Mouse (Mus musculus) MEL (cell line): ENCODE data around the gene Gm2042. TPM values are rescaled to one million over a fixed set of nuclear protein-coding genes. Genes with fewer than 3 reads are reported as not detected.
"Not testable (repeated sequence)": the region's sequence is repeated elsewhere in the genome, so short reads cannot be mapped to it uniquely, and the experiment has no call there.

Experiments used
- DNase-seq: peaks from one replicate; pipeline ENCODE4 v3.0.0; 2011; ENCODE audit warnings: low read depth, low spot score
- H3K27ac ChIP-seq: 2 replicates; pipeline ENCODE4 v1.5.1; 2012; ENCODE audit warnings: low read depth, mild to moderate bottlenecking, control low read depth, low read length, moderate library complexity; ENCODE audit not compliant: control insufficient read depth
- H3K27me3 ChIP-seq, 2 experiments: fragments of 150-350 bp in 1 of 2; sonication (generic) in 1 of 2; 2 replicates each; pipeline ENCODE4 v1.6.1; 2012; ENCODE audit warnings: low read length in 2 of 2, mild to moderate bottlenecking in 2 of 2, improper control_type of control experiment in 1 of 2, moderate library complexity in 1 of 2; ENCODE audit not compliant: insufficient read depth in 2 of 2, control insufficient read depth in 1 of 2
- H3K36me3 ChIP-seq, 2 experiments: 2 replicates each; pipeline ENCODE4 v1.6.1; 2012 to 2014; ENCODE audit warnings: low read length in 2 of 2, improper control_type of control experiment in 1 of 2, inconsistent platforms in 1 of 2, mild to moderate bottlenecking in 1 of 2; ENCODE audit not compliant: insufficient read depth in 2 of 2, control insufficient read depth in 1 of 2
- H3K4me1 ChIP-seq, 2 experiments: fragments of 150-350 bp in 1 of 2; sonication (generic) in 1 of 2; 2 replicates each; pipeline ENCODE4 v1.6.1; 2012; ENCODE audit warnings: low read length in 2 of 2, improper control_type of control experiment in 1 of 2, mild to moderate bottlenecking in 1 of 2; ENCODE audit not compliant: insufficient read depth in 2 of 2, control insufficient read depth in 1 of 2
- H3K4me3 ChIP-seq, 2 experiments: fragments of 150-350 bp in 1 of 2; sonication (generic) in 1 of 2; 2 replicates each; pipeline ENCODE4 v1.5.1; 2012; ENCODE audit warnings: low read depth in 2 of 2, low read length in 2 of 2, mild to moderate bottlenecking in 2 of 2, moderate library complexity in 2 of 2, control low read depth in 1 of 2, improper control_type of control experiment in 1 of 2; ENCODE audit not compliant: control insufficient read depth in 1 of 2, insufficient read depth in 1 of 2
- H3K79me2 ChIP-seq: 2 replicates; pipeline ENCODE4 v1.6.1; 2012; ENCODE audit warnings: mild to moderate bottlenecking, low read length, moderate library complexity; ENCODE audit not compliant: control insufficient read depth, poor library complexity, insufficient read depth
- H3K9ac ChIP-seq: 2 replicates; pipeline ENCODE4 v1.6.1; 2012; ENCODE audit warnings: low read depth, mild to moderate bottlenecking, control low read depth, low read length, moderate library complexity; ENCODE audit not compliant: control insufficient read depth, poor library complexity, severe bottlenecking
- H3K9me3 ChIP-seq: fragments of 150-350 bp; sonication (generic); replicated peaks from 2 replicates; pipeline ENCODE4 v1.6.1; 2012; ENCODE audit warnings: mild to moderate bottlenecking, low read length, improper control_type of control experiment, moderate library complexity; ENCODE audit not compliant: insufficient read depth
- CTCF ChIP-seq, 3 experiments: IDR thresholded peaks in 2 of 3; conservative IDR thresholded peaks in 1 of 3; 2 replicates each; pipeline ENCODE4 v1.5.1; 2011 to 2012; ENCODE audit warnings: low read length in 3 of 3, low read depth in 2 of 3, mild to moderate bottlenecking in 2 of 3, improper control_type of control experiment in 1 of 3, inconsistent platforms in 1 of 3, mixed read lengths in 1 of 3, moderate library complexity in 1 of 3; ENCODE audit not compliant: control insufficient read depth in 1 of 3, insufficient read depth in 1 of 3, poor library complexity in 1 of 3, severe bottlenecking in 1 of 3
- EP300 ChIP-seq, 2 experiments: IDR thresholded peaks; 2 replicates each; pipeline ENCODE4 v1.6.1; 2011; ENCODE audit warnings: improper control_type of control experiment in 2 of 2, low read length in 2 of 2, low read depth in 1 of 2, mild to moderate bottlenecking in 1 of 2
- RAD21 ChIP-seq: IDR thresholded peaks from 2 replicates; pipeline ENCODE4 v1.6.1; 2011; ENCODE audit warnings: mild to moderate bottlenecking, low read depth, low read length, improper control_type of control experiment
- SMC3 ChIP-seq: IDR thresholded peaks from 2 replicates; pipeline ENCODE4 v1.6.1; 2011; ENCODE audit warnings: low read depth, low read length, improper control_type of control experiment
- TAL1 ChIP-seq: IDR thresholded peaks from 2 replicates; pipeline ENCODE4 v1.6.1; 2012; ENCODE audit warnings: mild to moderate bottlenecking, inconsistent platforms, low read length, moderate library complexity, mixed read lengths
- TCF12 ChIP-seq: IDR thresholded peaks from 2 replicates; pipeline ENCODE4 v1.6.1; 2014; ENCODE audit warnings: low read depth, mild to moderate bottlenecking, inconsistent platforms, low read length, improper control_type of control experiment, moderate library complexity
- ZC3H11A ChIP-seq: IDR thresholded peaks from 2 replicates; pipeline ENCODE4 v1.6.1; 2012; ENCODE audit warnings: low read depth, mild to moderate bottlenecking, inconsistent platforms, low read length, improper control_type of control experiment
- ZNF384 ChIP-seq: IDR thresholded peaks from 2 replicates; pipeline ENCODE4 v1.6.1; 2012; ENCODE audit warnings: low read depth, mild to moderate bottlenecking, inconsistent platforms, low read length, improper control_type of control experiment
- polyA plus RNA-seq, 2 experiments: library from polyadenylated mRNA; stranded (reverse) in 1 of 2; unstranded in 1 of 2; fragments of >175 nt in 1 of 2; fragments of >200 nt in 1 of 2; gene quantifications; 2 replicates each; pipeline versions ENCODE4 v1.2.1 to v1.2.4; 2012; ENCODE audit warnings: low replicate concordance in 2 of 2, low read depth in 1 of 2; ENCODE audit not compliant: insufficient read length in 2 of 2, insufficient read depth in 1 of 2, missing spikeins in 1 of 2
- total RNA-seq: library from RNA; depleted of rRNA; stranded (reverse); fragments of 300-350 nt; gene quantifications from 2 replicates; pipeline ENCODE4 v1.2.3, GENCODE M21; 2012; rRNA removed

The Gm2042 gene
- total RNA-seq (not detected in 2 replicates), polyA plus RNA-seq (not detected)

- not testable (repeated sequence) for H3K27ac ChIP-seq, DNase-seq, H3K27me3 ChIP-seq, H3K79me2 ChIP-seq, H3K4me3 ChIP-seq, H3K9ac ChIP-seq, H3K4me1 ChIP-seq, H3K36me3 ChIP-seq, H3K9me3 ChIP-seq
Observed at GRCm38 (mm10) chr12:87953780-87954179, at the start of gene Gm2042. Gene Gm2042, plus strand, starts transcription at chr12:87954080.

- H3K36me3 ChIP-seq, H3K79me2 ChIP-seq, H3K4me3 ChIP-seq, H3K9ac ChIP-seq, H3K9me3 ChIP-seq, H3K27ac ChIP-seq, H3K4me1 ChIP-seq, H3K27me3 ChIP-seq: not testable (repeated sequence)
- DNase-seq = peak; percentile 83
- TF ChIP-seq TCF12 (0 out of 2 replicates have a peak, but pooled peaks have one; percentile 19), EP300 (IDR thresholded peaks at IDR 0.05; ENCODE audit: low read depth in 1 of 2, low read length in 2 of 2) (peak in 1 of 2 experiments; percentile 40; a peak in 1 of 4 replicates), TAL1 (peak; percentile 28; the same call in 1 of the 2 replicates)
Observed at GRCm38 (mm10) chr12:87919721-87920120, 34.2 kb upstream of the Gm2042 start, which contains the start of gene Gm2035. Gene Gm2035, minus strand, starts transcription at chr12:87919857.

GRCm38 (mm10) chr12:87984000-87984399 is 30.1 kb downstream of the Gm2042 start:
- not testable (repeated sequence) for H3K4me1 ChIP-seq

GRCm38 (mm10) chr12:88004118-88004517 is 50.2 kb downstream of the Gm2042 start:
- H3K4me3 ChIP-seq, H3K4me1 ChIP-seq, H3K9me3 ChIP-seq, H3K27me3 ChIP-seq, H3K27ac ChIP-seq, H3K36me3 ChIP-seq, DNase-seq, H3K79me2 ChIP-seq, H3K9ac ChIP-seq: not testable (repeated sequence)

More at GRCm38 (mm10) chr12:87984000-87984399, 30.1 kb downstream of the Gm2042 start:
- DNase-seq = peak; percentile 41
- TF ChIP-seq ZNF384 (0 out of 2 replicates have a peak, but pooled peaks have one; percentile 19), RAD21 (peak; percentile 33), ZC3H11A (peak; percentile 32), CTCF (IDR thresholded peaks at IDR 0.05 in 2 of 3, conservative IDR thresholded peaks at IDR 0.05 in 1 of 3; ENCODE audit: control insufficient read depth in 1 of 3, insufficient read depth in 1 of 3, low read depth in 2 of 3, low read length in 3 of 3, poor library complexity in 1 of 3, severe bottlenecking in 1 of 3) (peak in 1 of 3 experiments; percentile 36; a peak in 2 of 6 replicates), SMC3 (peak; percentile 47)
- not testable (repeated sequence) for H3K79me2 ChIP-seq, H3K36me3 ChIP-seq, H3K27ac ChIP-seq, H3K4me3 ChIP-seq, H3K9me3 ChIP-seq, H3K9ac ChIP-seq, H3K27me3 ChIP-seq

Other genes with a start within 250 kb of the Gm2042 start
- gene Gm21319, start 178.3 kb upstream of the Gm2042 start, total RNA-seq = not detected in 2 replicates
- not detected for gene Gm21319, start 178.3 kb upstream of the Gm2042 start, polyA plus RNA-seq
- not detected in 2 replicates for gene Gm21936, start 158.6 kb upstream of the Gm2042 start, total RNA-seq
- gene Gm21936, start 158.6 kb upstream of the Gm2042 start, polyA plus RNA-seq = not detected
- not detected in 2 replicates for gene BB287469, start 137.5 kb upstream of the Gm2042 start, total RNA-seq
- gene BB287469, start 137.5 kb upstream of the Gm2042 start, polyA plus RNA-seq = not detected
- not detected in 2 replicates for gene Gm2001, start 111.7 kb upstream of the Gm2042 start, total RNA-seq
- not detected for gene Gm2001, start 111.7 kb upstream of the Gm2042 start, polyA plus RNA-seq
- gene Gm2016, start 80.0 kb upstream of the Gm2042 start, total RNA-seq = not detected in 2 replicates
- gene Gm2016, start 80.0 kb upstream of the Gm2042 start, polyA plus RNA-seq = under 1 TPM in 1 of 2 experiments, not detected in 1; 0.04 TPM
- gene Gm2022, start 58.7 kb upstream of the Gm2042 start, total RNA-seq = not detected in 2 replicates
- gene Gm2022, start 58.7 kb upstream of the Gm2042 start, polyA plus RNA-seq = not detected
- gene Gm2035, start 34.2 kb upstream of the Gm2042 start, total RNA-seq = not detected in 2 replicates
- gene Gm2035, start 34.2 kb upstream of the Gm2042 start, polyA plus RNA-seq = not detected
- not detected in 2 replicates for gene Gm2075, start 57.8 kb downstream of the Gm2042 start, total RNA-seq
- gene Gm2075, start 57.8 kb downstream of the Gm2042 start, polyA plus RNA-seq = not detected
- not detected in 2 replicates for gene Gm6803, start 64.7 kb downstream of the Gm2042 start, total RNA-seq
- under 1 TPM in 1 of 2 experiments, not detected in 1; 0.19 TPM for gene Gm6803, start 64.7 kb downstream of the Gm2042 start, polyA plus RNA-seq
- gene Gm2056, start 72.9 kb downstream of the Gm2042 start, total RNA-seq = not detected in 2 replicates
- not detected for gene Gm2056, start 72.9 kb downstream of the Gm2042 start, polyA plus RNA-seq
- not detected in 2 replicates for gene Gm16368, start 129.6 kb downstream of the Gm2042 start, total RNA-seq
- gene Gm16368, start 129.6 kb downstream of the Gm2042 start, polyA plus RNA-seq = not detected
- not detected in 2 replicates for gene Gm10436, start 228.0 kb downstream of the Gm2042 start, total RNA-seq
- gene Gm10436, start 228.0 kb downstream of the Gm2042 start, polyA plus RNA-seq = not detected